Mouse (Mus musculus): ENCODE results near the gene Hprt. TPM values are rescaled to one million over a fixed set of nuclear protein-coding genes. Genes with fewer than 3 reads are reported as not detected.

Gene Hprt
- polyA plus RNA-seq (2012; ENCODE audit: insufficient read depth, insufficient read length, low replicate concordance, missing spikeins), result not detected in 2 replicates

DNA sequence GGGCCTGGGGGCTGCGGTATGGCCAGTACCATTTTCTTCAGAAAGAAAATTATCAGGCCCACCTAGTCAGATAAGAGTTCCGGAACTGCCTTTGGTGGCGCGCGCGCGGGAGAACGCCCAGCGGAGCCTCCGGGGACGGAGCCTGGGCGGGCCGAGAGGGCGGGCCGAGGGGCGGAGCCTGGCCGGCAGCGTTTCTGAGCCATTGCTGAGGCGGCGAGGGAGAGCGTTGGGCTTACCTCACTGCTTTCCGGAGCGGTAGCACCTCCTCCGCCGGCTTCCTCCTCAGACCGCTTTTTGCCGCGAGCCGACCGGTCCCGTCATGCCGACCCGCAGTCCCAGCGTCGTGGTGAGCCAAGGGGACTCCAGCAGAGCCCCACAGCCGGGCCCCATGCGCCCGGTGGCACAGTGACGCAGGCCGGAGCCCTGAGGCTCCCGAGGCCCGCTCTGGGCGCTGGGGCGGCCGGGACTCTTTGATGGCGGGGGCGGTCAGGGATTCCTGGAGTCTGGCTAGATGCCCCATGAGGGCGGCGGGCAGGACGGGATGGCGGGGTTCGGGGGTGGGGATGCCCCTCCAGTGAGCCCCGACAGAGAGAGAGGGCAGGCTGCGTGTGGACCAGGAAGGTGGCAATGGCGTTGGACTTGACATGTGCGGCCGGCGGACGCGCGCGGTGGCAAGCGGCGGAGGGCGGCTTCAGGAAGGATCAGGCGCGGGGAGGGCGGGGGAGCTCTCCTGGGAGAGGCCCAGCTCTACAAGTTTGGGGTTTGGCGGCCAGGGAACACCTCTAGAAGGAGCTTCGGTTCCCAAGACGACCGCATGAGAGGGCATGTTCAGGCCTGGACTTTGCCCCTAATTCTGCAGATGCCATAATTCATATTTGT lies at the start of gene Hprt:
Gene Hprt (plus strand): TSS at position 233 of the 879 bp plus-strand sequence.
- H3K4me3 ChIP-seq (ENCODE audit: insufficient read depth, low read depth, low read length), result peak within 1 kb of the TSS; percentile 97
- WGBS, result 22% methylated on average over 64 of the region's 72 CpGs
- no peaks in the 10 kb centered on the region for H3K4me1 ChIP-seq (ENCODE audit: control insufficient read depth, insufficient read depth, low read length)
- TF ChIP-seq POLR2A (IDR thresholded peaks at IDR 0.05; ENCODE audit: insufficient read depth, low read depth, low read length), result peak; percentile 48
- no peak for TF ChIP-seq CTCF (IDR thresholded peaks at IDR 0.05; ENCODE audit: insufficient read depth, low read depth, low read length)
- peak within 1 kb of the TSS; percentile 87; the same call in 1 of the 2 replicates for H3K27ac ChIP-seq (ENCODE audit: insufficient read depth, low read depth, low read length)

DNA sequence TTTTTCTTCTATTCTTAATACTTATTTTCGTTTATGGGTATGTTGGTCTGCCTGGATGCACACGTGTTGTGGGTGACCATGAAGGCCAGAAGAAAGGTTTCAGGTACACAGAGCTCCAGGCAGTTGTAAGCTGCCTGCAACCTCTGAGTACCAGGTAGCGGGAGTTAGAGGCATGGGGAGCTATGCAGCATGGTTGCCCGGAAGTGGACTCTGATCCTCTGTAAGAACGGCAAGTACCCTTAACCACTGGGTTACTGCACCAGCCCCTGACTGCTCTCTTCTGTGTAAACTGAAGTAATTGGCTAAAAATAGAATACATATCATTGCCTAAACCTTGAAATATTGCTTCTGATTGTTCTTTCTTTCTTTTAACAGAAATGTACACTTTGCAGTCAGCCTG lies 42.4 kb upstream of the Hprt start:
- H3K27ac ChIP-seq (ENCODE audit: insufficient read depth, low read depth, low read length), result no peak overlapping the region
- H3K4me3 ChIP-seq (ENCODE audit: insufficient read depth, low read depth, low read length), result no peak overlapping the region
- no peaks in the 10 kb centered on the region for H3K4me1 ChIP-seq (ENCODE audit: control insufficient read depth, insufficient read depth, low read length)
- TF ChIP-seq CTCF (IDR thresholded peaks at IDR 0.05; ENCODE audit: insufficient read depth, low read depth, low read length) (no peak), POLR2A (IDR thresholded peaks at IDR 0.05; ENCODE audit: insufficient read depth, low read depth, low read length) (no peak)
- WGBS, result 83% methylated on average over 5 of the region's 5 CpGs

DNA sequence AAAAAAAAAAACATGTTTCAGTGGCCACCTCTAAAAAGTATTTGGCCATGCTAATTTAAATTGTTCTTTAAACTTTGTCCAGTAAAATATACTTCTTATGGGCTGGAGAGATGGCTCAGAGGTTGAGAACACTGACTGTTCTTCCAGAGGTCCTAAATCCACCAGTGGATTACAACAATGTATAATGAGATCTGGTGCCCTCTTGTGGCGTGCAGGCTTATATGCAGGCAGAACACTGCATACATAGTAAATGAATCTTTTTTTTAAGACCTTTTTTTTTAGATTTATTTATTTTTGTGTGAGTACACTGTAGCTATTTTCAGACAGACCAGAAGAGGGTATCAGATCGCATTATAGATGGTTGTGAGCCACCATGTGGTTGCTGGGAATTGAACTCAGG lies 38.2 kb upstream of the Hprt start:
- Histone ChIP-seq H3K27ac (ENCODE audit: insufficient read depth, low read depth, low read length) (no peak overlapping the region), H3K4me3 (ENCODE audit: insufficient read depth, low read depth, low read length) (no peak overlapping the region), H3K4me1 (ENCODE audit: control insufficient read depth, insufficient read depth, low read length) (no peaks in the 10 kb centered on the region)
- TF ChIP-seq POLR2A (IDR thresholded peaks at IDR 0.05; ENCODE audit: insufficient read depth, low read depth, low read length), result no peak
- TF ChIP-seq CTCF (IDR thresholded peaks at IDR 0.05; ENCODE audit: insufficient read depth, low read depth, low read length), result no peak
- 52% methylated on average over 2 of the region's 2 CpGs for WGBS

DNA sequence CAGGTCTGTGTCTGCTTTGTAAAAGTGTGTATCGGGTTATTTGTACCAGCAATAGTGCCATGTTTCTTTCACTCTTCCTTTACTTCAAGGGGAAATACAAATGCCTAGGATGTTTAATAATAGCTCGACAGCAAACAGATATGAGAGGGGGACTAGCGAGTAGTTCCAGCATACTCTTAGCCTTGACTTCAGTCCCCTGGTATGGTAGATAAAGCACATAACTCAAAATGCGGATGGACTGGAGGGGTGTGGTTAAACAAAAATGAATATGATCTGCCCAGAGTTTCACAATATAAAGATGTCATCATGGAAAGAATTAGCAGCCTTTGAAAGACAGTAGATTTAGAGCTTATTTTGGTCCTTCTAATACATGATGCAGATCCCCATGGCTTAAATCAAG lies 31.0 kb upstream of the Hprt start:
- 92% methylated on average over 4 of the region's 4 CpGs for WGBS
- Histone ChIP-seq H3K27ac (ENCODE audit: insufficient read depth, low read depth, low read length) (no peak overlapping the region), H3K4me1 (ENCODE audit: control insufficient read depth, insufficient read depth, low read length) (no peaks in the 10 kb centered on the region), H3K4me3 (ENCODE audit: insufficient read depth, low read depth, low read length) (no peak overlapping the region)
- no peak for TF ChIP-seq POLR2A (IDR thresholded peaks at IDR 0.05; ENCODE audit: insufficient read depth, low read depth, low read length)
- TF ChIP-seq CTCF (IDR thresholded peaks at IDR 0.05; ENCODE audit: insufficient read depth, low read depth, low read length), result no peak

DNA sequence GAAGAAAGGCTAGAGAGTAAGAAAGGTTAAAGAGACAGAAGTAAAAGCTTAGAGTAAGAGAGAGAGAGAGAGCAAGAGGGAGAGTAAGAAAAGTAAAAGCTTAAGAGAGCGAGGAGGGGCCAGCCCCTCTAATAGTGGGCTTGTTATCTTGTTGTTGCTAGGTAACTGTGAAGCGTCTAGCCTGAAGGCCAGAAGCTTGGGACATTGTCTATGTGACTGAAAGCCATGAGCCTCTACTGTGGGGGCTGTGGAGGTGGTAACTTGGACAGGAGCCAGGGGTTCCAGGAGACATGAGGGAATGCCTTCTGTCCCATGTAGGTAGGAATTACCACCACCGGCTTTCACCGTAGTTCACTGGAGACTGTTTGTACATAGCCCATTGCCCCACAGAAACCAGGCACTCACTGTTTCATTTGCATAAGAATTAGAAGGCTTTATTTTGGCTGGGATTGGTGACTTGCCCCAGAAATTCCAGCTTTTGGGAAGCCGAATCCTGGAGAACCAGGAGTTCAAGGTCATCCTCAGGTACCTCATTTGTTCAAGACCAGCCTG lies 26.3 kb upstream of the Hprt start:
- Histone ChIP-seq H3K4me1 (ENCODE audit: control insufficient read depth, insufficient read depth, low read length) (no peaks in the 10 kb centered on the region), H3K27ac (ENCODE audit: insufficient read depth, low read depth, low read length) (no peak overlapping the region), H3K4me3 (ENCODE audit: insufficient read depth, low read depth, low read length) (no peak overlapping the region)
- WGBS, result 40% methylated on average over 5 of the region's 5 CpGs
- TF ChIP-seq POLR2A (IDR thresholded peaks at IDR 0.05; ENCODE audit: insufficient read depth, low read depth, low read length) (no peak), CTCF (IDR thresholded peaks at IDR 0.05; ENCODE audit: insufficient read depth, low read depth, low read length) (no peak)

DNA sequence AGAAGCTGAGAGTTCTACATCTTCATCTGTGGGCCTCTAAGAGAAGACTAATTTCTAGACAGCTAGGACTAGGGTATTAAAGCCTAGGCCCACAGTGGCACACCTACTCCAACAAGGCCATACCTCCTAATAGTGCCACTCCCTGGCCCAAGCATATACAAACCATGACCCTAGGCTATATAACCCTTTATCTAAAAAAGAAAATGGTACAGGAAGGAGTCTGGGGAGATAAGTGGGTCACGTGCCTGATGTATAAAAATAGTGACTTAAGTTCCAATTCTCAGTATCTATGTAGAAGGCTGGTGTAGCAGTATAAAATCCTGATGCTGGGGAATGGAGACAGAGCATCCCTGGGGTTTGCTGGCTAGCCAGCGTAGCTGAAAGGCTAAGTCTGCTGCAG lies 22.8 kb upstream of the Hprt start:
- H3K27ac ChIP-seq (ENCODE audit: insufficient read depth, low read depth, low read length), result no peak overlapping the region
- no peaks in the 10 kb centered on the region for H3K4me1 ChIP-seq (ENCODE audit: control insufficient read depth, insufficient read depth, low read length)
- H3K4me3 ChIP-seq (ENCODE audit: insufficient read depth, low read depth, low read length), result no peak overlapping the region
- TF ChIP-seq CTCF (IDR thresholded peaks at IDR 0.05; ENCODE audit: insufficient read depth, low read depth, low read length) (no peak), POLR2A (IDR thresholded peaks at IDR 0.05; ENCODE audit: insufficient read depth, low read depth, low read length) (no peak)
- 85% methylated on average over 2 of the region's 2 CpGs for WGBS

DNA sequence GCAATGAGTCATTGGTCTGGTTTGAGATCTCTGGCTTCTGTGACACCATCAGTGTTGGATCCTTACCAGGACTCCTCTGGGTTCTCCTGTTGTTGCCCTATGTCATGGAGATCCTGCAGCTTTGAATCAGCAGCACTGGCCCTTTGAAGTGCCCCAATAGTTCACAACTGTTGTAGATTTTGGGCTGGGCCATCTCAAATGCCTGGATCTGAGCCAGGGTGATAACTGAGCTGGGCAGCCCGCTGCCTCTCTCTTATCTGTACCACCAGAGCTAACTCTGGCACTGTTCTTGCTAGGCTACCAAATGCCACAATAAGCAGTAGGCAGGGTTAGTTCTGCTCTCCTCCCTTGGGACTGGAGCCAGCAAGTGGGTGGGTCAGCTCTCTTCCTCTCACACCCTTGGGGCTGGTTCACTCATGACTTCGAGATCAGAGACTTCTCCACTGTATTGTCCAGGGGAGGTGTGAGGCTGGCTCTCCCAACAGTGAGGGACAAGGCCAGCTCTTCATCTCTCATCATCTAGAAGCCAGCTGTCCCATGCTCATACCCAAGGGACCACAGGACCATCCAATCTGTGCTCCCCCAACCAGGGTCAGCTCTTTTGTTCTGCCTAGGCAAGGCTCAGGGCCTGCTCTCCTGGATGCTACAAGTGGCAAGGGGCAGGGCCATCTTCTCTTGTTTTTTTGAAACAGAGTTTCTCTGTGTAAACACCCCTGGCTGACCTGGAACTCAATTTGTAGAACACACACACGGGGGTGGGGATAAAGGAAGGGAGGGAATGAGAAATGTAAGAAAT lies 16.5 kb upstream of the Hprt start:
- Histone ChIP-seq H3K4me3 (ENCODE audit: insufficient read depth, low read depth, low read length) (no peak overlapping the region), H3K27ac (ENCODE audit: insufficient read depth, low read depth, low read length) (peak overlapping the region; percentile 42), H3K4me1 (ENCODE audit: control insufficient read depth, insufficient read depth, low read length) (peaks cover 6% of the 10 kb centered on the region)
- TF ChIP-seq POLR2A (IDR thresholded peaks at IDR 0.05; ENCODE audit: insufficient read depth, low read depth, low read length), result no peak
- TF ChIP-seq CTCF (IDR thresholded peaks at IDR 0.05; ENCODE audit: insufficient read depth, low read depth, low read length), result no peak
- 42% methylated on average over 3 of the region's 3 CpGs for WGBS

DNA sequence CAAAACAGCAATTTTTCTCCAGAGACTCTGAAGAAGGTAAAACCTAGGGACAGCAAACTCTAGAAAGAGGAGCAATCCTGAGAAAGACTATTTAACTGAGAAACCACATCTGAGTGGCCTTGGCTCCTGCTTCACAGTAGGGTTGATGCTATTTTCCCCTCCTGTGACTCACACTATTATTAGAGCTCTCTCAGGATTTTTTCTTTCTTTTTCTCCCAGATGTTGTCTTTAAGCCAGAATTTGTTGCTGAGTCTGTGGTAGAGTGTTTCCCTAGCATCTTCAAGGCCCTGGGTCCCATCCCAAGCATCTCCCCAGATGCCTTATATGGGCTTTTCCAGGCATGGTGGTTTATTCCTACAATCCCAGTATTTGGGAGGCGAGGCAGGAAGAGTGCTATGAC lies 15.8 kb upstream of the Hprt start:
- Histone ChIP-seq H3K4me3 (ENCODE audit: insufficient read depth, low read depth, low read length) (no peak overlapping the region), H3K27ac (ENCODE audit: insufficient read depth, low read depth, low read length) (peak overlapping the region; percentile 51), H3K4me1 (ENCODE audit: control insufficient read depth, insufficient read depth, low read length) (peaks cover 6% of the 10 kb centered on the region)
- TF ChIP-seq CTCF (IDR thresholded peaks at IDR 0.05; ENCODE audit: insufficient read depth, low read depth, low read length), result no peak
- no peak for TF ChIP-seq POLR2A (IDR thresholded peaks at IDR 0.05; ENCODE audit: insufficient read depth, low read depth, low read length)
- WGBS, result 52% methylated on average over 1 of the region's 1 CpGs
